Mouse (Mus musculus): ENCODE measurements around the gene Pde5a.

Gene Pde5a

DNA sequence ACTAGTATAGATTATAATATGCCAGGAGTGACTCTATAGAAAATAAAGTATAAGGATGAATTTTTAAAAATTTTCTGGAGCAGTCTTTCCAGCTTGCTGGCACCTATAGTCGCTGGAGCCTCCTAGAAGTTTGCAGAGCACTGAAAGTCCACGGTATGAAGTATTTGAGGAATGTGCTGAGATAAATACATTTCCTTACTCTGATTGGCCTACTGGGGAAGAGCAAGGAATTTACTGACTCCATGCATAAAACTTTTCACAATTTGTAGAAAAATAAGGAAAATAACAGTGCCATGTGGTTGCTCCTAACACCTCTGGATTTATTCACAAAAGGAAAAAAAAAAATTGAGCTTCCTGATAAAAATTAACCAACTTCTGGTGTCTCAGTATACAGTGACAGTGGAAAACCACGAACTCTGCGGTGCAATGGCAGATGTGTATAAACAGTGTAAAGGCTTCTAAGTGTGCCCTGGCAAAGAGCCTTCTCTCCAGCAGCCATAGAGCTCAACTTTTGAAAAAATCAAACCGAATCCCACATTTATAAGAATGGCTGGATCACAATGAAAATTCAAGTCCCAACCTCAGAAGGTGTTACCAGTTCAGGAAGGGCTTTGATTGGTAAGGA lies 119.8 kb downstream of the Pde5a start:
- DNase-seq (ENCODE audit: low read depth) = peak; percentile 14

GRCm38 (mm10) chr3:122855149-122855548 lies 126.4 kb downstream of the Pde5a start:
- DNase-seq (ENCODE audit: low read depth) = no peak

- DNase-seq (ENCODE audit: low read depth) = no peak
Observed at GRCm38 (mm10) chr3:122859829-122860228, 131.1 kb downstream of the Pde5a start.

DNA sequence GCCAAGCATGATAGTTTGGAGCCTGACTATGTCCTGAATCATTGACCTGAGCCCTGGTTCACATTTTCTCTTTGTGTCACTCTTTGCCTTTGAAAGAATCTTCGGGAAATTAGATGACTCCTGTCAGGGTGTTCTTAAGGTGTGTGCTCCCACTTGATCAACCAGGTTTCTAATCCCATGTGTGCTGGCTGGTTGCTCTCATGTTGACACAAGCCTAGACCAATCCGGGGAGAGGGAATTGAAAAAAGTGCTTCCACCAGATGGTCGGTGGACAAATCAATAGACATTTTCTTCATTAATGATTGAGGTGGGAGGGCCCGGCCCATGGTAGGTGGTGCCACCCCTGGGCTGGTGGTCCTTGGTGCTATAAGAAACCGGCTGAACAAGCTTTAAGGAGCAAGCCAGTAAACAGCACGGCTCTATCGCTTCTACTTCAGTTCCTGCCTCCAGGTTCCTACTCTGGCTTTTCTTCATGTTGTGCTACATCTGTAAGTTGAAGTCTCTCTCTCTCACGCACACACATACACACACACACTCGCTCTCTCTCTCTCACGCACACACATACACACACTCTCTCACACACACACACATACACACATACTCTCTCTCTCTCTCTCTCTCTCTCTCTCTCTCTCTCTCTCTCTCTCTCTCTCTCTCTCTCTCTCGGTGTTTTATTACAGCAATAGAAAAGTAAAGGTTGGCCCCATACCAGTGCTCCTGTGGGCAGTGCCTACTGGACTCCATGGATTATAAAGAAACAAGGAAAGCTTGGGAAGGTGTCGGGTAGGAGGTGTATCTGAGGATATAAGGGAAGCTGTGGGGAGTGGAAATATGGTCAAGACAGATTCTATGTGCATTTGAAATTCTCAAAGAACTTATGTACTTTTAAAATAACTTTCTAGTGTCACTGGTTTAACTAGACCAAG lies 132.1 kb downstream of the Pde5a start:
- no peak for DNase-seq (ENCODE audit: low read depth)

GRCm38 (mm10) chr3:122865092-122865491 lies 136.3 kb downstream of the Pde5a start:
- no peak for DNase-seq (ENCODE audit: low read depth)

- DNase-seq (ENCODE audit: low read depth) = no peak
Observed at GRCm38 (mm10) chr3:122868270-122868669, 139.5 kb downstream of the Pde5a start.

DNA sequence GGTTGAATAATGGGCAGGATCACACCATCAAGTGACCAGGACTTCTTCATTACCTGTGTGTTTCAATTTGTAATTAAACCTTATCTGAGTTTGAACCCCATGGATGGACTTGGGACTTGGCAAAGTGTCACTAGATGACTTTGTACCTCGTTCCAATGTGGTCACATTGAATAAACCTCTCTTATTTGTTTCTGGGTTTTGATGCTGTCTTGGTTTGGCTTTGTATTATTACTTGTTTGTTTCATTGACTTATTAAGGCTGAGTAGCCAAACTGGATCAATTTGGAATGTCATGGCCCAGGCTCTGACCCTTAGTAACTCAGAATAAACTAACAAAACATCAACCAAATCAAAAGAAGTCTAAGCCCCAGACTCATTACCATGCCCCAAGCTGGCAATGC lies 142.8 kb downstream of the Pde5a start:
- DNase-seq (ENCODE audit: low read depth) = no peak

GRCm38 (mm10) chr3:122876870-122877269 lies 148.1 kb downstream of the Pde5a start:
- no peak for DNase-seq (ENCODE audit: low read depth)

- no peak for DNase-seq (ENCODE audit: low read depth)
Observed at GRCm38 (mm10) chr3:122877543-122877942, 148.8 kb downstream of the Pde5a start.

GRCm38 (mm10) chr3:122878705-122879315 lies 150.1 kb downstream of the Pde5a start:
- no peak for DNase-seq (ENCODE audit: low read depth)

DNA sequence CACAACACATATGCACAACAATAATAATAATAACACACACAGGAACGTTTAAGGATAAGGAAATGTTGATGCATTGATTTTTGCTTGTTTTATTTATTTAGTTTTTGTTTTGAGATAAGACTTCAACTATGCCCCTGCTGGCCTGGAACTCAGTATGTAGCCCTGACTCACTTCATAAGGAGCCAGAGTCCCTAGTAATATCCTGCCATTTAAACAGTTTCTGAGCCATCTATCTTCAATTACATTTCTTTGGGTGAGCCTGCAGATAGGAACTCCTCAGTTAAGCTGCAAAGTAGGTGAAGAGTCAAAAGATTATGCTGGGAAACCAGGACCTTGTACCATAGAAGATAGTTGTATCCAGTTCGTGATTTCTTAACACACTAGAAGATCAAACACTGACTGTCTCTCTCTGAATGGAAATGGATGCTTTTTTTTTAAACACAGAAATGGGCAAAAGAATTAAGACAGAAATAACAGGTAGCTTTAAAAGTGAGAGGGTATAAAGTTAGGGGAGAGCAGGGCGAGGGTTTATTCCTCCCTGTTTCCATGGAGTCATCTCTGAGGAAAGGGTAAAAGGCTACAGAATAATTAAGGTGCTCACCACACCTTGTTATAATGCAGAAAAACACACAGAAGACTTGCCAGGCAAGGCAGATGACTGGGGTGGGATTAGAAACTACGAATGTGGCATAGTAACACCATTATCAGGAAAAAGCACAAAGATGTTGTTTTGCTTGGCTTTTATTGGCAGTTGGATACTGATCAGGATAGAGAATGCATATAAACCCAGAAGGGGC lies 159.0 kb downstream of the Pde5a start:
- DNase-seq (ENCODE audit: low read depth) = no peak

GRCm38 (mm10) chr3:122888371-122888819 lies 159.6 kb downstream of the Pde5a start:
- DNase-seq (ENCODE audit: low read depth) = peak; percentile 73

DNA sequence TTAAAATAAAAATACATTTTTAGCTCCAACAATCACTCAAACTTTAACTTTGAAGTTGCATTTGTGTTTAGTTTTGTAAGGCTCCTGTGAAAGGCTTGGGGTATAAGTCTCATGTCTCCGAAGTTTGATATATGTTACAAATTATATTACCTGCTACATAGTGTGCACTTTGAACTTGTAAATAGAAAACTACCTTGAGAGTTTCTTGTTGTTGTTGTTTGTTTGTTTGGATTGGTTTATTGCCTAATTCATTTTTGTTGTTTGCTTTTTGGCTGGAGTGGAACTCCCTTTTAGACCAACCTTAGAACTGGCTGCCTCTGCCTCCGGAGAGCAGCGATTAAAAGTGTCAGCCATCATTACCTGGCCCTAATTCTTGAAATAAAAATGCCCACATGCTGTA lies 166.0 kb downstream of the Pde5a start, which contains the start of gene Fabp2:
TSS of gene Fabp2 (plus strand) at position 301 of the 400 bp plus-strand sequence.
- DNase-seq (ENCODE audit: low read depth) = no peak

GRCm38 (mm10) chr3:122895189-122895731 lies 166.5 kb downstream of the Pde5a start:
- DNase-seq (ENCODE audit: low read depth) = no peak

GRCm38 (mm10) chr3:122898254-122898653 lies 169.5 kb downstream of the Pde5a start:
- no peak for DNase-seq (ENCODE audit: low read depth)

GRCm38 (mm10) chr3:122903746-122904433 lies 175.1 kb downstream of the Pde5a start:
- DNase-seq (ENCODE audit: low read depth) = peak; percentile 71

DNA sequence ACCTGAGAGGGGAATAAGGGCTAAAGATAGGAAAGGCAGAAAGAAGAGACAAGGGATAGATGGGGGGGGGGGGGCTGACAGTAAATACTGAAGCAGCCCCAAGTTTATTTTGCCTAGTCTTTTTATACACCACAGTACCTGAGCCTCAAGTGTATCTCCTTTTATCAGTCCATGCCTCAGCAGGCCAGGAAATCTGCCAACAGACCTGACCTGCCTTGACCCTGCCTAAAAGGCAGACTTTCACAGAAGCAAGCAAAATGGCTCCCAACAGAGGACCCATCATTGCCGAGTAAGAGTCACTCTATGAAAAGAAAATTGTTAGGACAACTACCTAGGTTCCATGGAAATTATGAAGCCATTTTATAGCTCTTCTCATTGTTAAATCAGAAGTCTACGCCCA lies 179.1 kb downstream of the Pde5a start:
- DNase-seq (ENCODE audit: low read depth) = no peak

Data from 416B (cell line).